Mouse (Mus musculus) spleen, adult 2 months (tissue): ENCODE results near the gene Trim3.

Experiments used
- CTCF ChIP-seq: fragments of 200-500 bp; IDR thresholded peaks from 2 replicates; pipeline ENCODE4 v1.5.1; 2011; ENCODE audit warnings: mild to moderate bottlenecking, inconsistent platforms; ENCODE audit not compliant: insufficient read depth, insufficient read length, insufficient replicate concordance; ENCODE audit errors: extremely low read depth
- POLR2A ChIP-seq: fragments of 200-500 bp; IDR thresholded peaks from 2 replicates; pipeline ENCODE4 v1.6.1; 2011; ENCODE audit warnings: low read depth, low read length, inconsistent platforms

GRCm38 (mm10) chr7:105568583-105568982 is 64.8 kb downstream of the Trim3 start:
- TF ChIP-seq CTCF (no peak), POLR2A (no peak)
